Mouse (Mus musculus) ES-Bruce4 (cell line): ENCODE data around the gene Anpep.

Source experiments
- CTCF ChIP-seq: IDR thresholded peaks from one replicate; pipeline ENCODE4 v1.8.1; 2011; ENCODE audit warnings: low read depth, low read length
- POLR2A ChIP-seq: IDR thresholded peaks from one replicate; pipeline ENCODE4 v1.8.1; 2011; ENCODE audit warnings: low read length; ENCODE audit not compliant: insufficient read depth

DNA sequence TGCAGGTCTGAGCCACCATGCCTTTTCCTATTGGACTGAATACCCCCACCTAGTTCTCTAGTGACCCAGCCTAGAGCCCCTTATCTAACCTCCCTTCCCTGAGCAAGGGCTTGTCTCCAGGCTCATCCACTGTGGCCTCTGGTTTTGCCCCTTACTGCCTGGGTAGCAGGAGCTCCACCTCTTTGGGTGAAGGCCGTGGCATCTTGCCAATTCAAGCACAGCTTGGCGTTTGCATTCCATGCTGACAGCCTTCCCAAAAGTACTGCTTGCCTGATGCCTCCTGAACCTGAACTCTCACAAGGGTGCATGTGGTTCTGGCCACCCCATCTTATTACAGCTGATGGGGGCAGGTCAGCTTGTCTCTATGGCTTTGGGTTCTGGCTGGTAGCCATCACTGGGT lies 57.0 kb downstream of the Anpep start:
- TF ChIP-seq CTCF (no peak), POLR2A (no peak)
